Mouse (Mus musculus): ENCODE data around the gene Olfr106-ps.

DNA sequence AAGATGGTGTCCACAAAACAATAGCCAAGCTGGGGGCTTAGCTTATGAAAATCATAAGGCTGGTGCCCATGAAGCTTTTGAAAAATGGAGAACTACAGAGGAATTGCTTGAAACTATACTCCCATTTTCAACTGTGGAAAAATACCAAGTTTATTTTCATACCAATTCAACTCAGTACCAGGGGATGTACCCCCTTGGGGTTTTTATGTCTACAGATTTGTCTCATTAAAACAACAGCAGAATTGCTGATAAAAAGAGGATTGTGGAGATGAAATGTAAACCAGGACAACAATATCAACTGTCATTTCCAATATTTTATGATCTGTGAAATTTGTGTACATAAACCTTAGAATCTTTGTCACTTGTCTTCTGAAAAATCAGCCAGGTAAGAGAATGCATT, 11.5 kb upstream of the Olfr106-ps start, which contains the start of gene Olfr105-ps:
- TF ChIP-seq CTCF (IDR thresholded peaks at IDR 0.05) (no peak), EP300 (IDR thresholded peaks at IDR 0.05; ENCODE audit: insufficient read depth, low read depth, low read length) (no peak), POLR2A (IDR thresholded peaks at IDR 0.05; ENCODE audit: insufficient read depth, low read depth, low read length) (no peak)
